Mouse (Mus musculus): ENCODE results near the gene Cd3eap. TPM values are rescaled to one million over a fixed set of nuclear protein-coding genes. Genes with fewer than 3 reads are reported as not detected.

The Cd3eap gene
- polyA plus RNA-seq, 1 experiment from 2014 or later = 16.7 TPM

DNA sequence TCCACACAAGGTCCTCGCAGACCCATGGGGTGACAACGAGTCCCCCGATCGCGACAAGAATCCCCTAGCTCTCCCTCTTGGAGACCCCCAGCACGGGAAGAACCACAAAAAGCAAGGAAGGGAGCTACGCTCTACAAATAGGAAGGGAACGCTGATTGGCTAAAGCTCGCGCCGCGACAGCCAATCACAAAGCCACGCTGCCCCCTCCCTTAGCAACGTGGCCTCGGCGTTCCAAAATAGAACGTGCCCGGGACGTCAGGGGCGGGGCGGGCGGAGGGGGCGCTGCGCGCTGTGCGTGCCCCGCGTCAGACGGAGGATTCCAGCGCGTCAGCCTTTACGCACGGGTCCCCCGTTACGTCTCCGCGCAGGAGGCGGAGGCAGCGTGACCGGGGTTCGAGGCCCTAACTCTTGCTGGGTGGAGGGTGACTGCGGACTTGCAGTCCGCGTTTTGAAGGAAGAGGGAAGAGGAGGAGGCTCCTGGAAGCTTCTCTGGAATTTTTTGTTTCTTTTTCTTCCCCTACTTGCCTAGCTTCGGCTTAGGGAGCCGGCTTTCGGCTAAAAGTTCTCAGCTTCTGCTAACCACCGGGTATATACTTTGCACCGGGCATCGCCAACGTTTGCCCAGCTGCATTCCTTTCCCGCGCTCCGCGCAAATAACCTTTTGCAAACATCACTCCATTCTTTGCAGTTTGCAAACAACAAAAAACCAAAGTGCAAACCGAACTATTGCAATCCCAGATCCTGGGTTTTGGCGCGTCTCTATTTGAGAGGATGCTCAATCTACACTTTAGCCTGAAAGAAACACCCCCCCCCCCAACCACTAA is 50.6 kb downstream of the Cd3eap start:
- Histone ChIP-seq H3K27me3 (ENCODE audit: insufficient read depth, low read length) (peaks cover 19% of the 10 kb centered on the region), H3K9me3 (replicated peaks; ENCODE audit: low read length) (no peaks in the 10 kb centered on the region), H3K9ac (ENCODE audit: low read depth, low read length) (peak overlapping the region; percentile 54), H3K36me3 (ENCODE audit: insufficient read depth, low read length) (no peaks in the 10 kb centered on the region), H3K27ac (peak overlapping the region; percentile 65), H3K4me2 (ENCODE audit: low read length) (peak overlapping the region; percentile 86), H3K4me1 (replicated peaks; ENCODE audit: insufficient read depth, low read length) (peaks cover 13% of the 10 kb centered on the region; the same call in 1 of the 2 replicates), H3K4me3 (replicated peaks; ENCODE audit: low read depth, low read length) (peak overlapping the region; percentile 52)
- peak; percentile 47; the same call in 1 of the 2 replicates for TF ChIP-seq CTCF (IDR thresholded peaks at IDR 0.05; ENCODE audit: low read depth)
- under 1% methylated on average over 58 of the region's 58 CpGs for WGBS
- DNase-seq (ENCODE audit: low spot score) (peak; percentile 97), ATAC-seq (replicated peaks; ENCODE audit: low FRiP score, low read depth) (peak; percentile 81)

DNA sequence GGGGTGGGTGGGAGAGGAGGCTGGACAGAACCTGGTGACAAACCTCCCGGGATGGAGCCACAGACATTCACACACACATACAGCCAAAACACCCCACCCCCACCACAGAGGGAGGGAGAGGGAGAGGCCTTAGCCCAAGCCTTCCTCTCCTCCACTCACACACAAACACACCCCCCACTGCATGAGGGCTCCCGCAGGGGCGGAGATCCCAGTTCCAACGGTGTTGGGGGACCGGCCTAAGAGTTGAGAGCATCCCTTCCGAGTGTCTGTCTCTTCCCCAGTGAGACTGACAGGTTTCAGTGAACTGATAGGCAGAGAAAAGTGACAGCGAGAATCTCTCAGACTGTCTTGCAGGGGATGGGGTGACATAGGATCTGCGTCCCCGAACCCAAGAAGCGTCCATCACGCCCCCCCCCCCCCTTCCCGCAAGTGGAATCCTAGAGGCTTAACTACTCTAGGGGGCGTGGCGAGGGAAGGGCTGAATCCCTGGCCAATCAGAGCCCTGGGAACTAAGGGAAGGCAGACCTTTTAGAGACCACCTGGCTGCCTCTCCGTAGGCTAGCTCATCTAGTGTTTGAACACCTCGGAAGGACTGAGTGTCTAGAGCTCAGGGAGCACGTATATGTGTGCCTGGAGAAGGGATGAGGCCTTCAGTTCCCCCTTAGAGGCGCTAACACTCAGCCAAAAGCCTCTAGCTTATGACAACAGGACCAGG is 51.4 kb downstream of the Cd3eap start:
- Histone ChIP-seq H3K9ac (ENCODE audit: low read depth, low read length) (peak overlapping the region; percentile 54; the same call in 1 of the 2 replicates), H3K4me3 (replicated peaks; ENCODE audit: low read depth, low read length) (peak overlapping the region; percentile 52), H3K36me3 (ENCODE audit: insufficient read depth, low read length) (no peaks in the 10 kb centered on the region), H3K27me3 (ENCODE audit: insufficient read depth, low read length) (peaks cover 24% of the 10 kb centered on the region), H3K27ac (peak overlapping the region; percentile 65), H3K4me2 (ENCODE audit: low read length) (peak overlapping the region; percentile 86), H3K4me1 (replicated peaks; ENCODE audit: insufficient read depth, low read length) (peaks cover 13% of the 10 kb centered on the region; the same call in 1 of the 2 replicates), H3K9me3 (replicated peaks; ENCODE audit: low read length) (no peaks in the 10 kb centered on the region)
- DNase-seq (ENCODE audit: low spot score) (peak; percentile 89), ATAC-seq (replicated peaks; ENCODE audit: low FRiP score, low read depth) (peak; percentile 48; the same call in 1 of the 2 replicates)
- WGBS = 1% methylated on average over 18 of the region's 18 CpGs
- peak; percentile 16; the same call in 1 of the 2 replicates for TF ChIP-seq CTCF (IDR thresholded peaks at IDR 0.05; ENCODE audit: low read depth)

DNA sequence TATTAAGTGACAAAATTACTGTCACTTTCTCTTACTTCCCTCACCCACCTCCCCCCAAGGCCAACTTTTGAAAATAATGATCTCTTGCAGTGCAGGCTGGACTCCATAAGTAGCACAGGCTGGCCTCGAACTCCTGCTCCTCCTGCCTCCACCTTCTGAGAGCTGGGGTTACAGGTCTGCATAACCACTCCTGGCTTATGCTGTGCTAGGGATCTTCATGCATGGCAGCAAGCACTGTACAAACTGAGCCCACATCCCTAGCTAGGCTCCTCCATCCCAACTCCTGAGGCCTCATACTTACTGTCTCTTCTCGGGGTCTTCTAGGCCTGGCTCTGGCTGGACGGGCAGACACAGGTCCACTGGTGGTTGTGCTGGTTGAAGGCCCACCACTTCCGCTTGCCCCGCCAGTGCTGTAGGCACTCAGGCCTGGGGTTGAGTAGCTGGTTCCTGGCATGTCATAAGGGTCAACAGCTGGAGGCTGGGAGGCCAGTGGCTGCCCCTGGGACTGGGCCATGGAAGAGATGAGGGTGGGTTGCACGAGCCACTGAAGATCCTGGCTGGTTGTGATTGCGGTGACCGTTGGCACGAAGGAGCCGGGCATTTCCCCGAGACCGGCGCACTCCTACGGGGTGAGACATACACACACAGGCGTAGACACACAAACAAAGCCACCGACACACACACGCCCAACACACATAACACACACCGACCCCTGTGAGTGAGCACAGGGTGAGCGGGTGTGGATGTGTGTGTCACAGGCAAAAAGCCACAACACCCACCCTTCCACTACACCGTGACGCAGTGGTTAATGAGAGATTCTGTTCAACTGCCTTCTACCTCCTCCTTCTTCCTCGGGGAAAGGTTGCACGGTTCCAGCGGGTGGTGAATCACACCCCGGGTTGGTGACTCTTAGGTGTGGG is 52.2 kb downstream of the Cd3eap start:
- H3K4me2 ChIP-seq (ENCODE audit: low read length) = peak overlapping the region; percentile 86; the same call in 1 of the 2 replicates
- 72% methylated on average over 25 of the region's 25 CpGs for WGBS
- no peaks in the 10 kb centered on the region for H3K36me3 ChIP-seq (ENCODE audit: insufficient read depth, low read length)
- H3K4me1 ChIP-seq (replicated peaks; ENCODE audit: insufficient read depth, low read length) = peaks cover 13% of the 10 kb centered on the region; the same call in 1 of the 2 replicates
- no peak for ATAC-seq (replicated peaks; ENCODE audit: low FRiP score, low read depth)
- peaks cover 32% of the 10 kb centered on the region for H3K27me3 ChIP-seq (ENCODE audit: insufficient read depth, low read length)
- H3K9ac ChIP-seq (ENCODE audit: low read depth, low read length) = 0 out of 2 replicates have a peak overlapping the region, but pooled peaks have one; percentile 54
- no peak overlapping the region for H3K27ac ChIP-seq
- no peak for DNase-seq (ENCODE audit: low spot score)
- H3K9me3 ChIP-seq (replicated peaks; ENCODE audit: low read length) = no peaks in the 10 kb centered on the region
- TF ChIP-seq CTCF (IDR thresholded peaks at IDR 0.05; ENCODE audit: low read depth) = no peak
- H3K4me3 ChIP-seq (replicated peaks; ENCODE audit: low read depth, low read length) = no peak overlapping the region

MicroRNA genes within 50 kb of the gene (microRNA counts, 519-probe panel; counts per million panel counts)
- microRNA mmu-miR-343 = 330 counts per million, percentile 68 among the panel's probes with 10 or more counts

Small RNAs within 50 kb of the gene (microRNA-seq; reads per million reads assigned to microRNA genes)
- gene Mir343 = not detected

Other genes starting within 250 kb of the Cd3eap start
- 2.0 TPM in 2 replicates for gene Gm4969, start 241.1 kb downstream of the Cd3eap start, polyA plus RNA-seq (2015; fragmentation: Nextera tagmentation; extraction: Ambion mirVana)
- gene Fbxo46, start 239.6 kb downstream of the Cd3eap start, polyA plus RNA-seq (2015; fragmentation: Nextera tagmentation; extraction: Ambion mirVana) = 12.1 and 13.0 TPM in 2 replicates
- 13.3 and 15.4 TPM in 2 replicates for gene Qpctl, start 210.2 kb downstream of the Cd3eap start, polyA plus RNA-seq (2015; fragmentation: Nextera tagmentation; extraction: Ambion mirVana)
- 119 and 127 TPM in 2 replicates for gene Snrpd2, start 209.8 kb downstream of the Cd3eap start, polyA plus RNA-seq (2015; fragmentation: Nextera tagmentation; extraction: Ambion mirVana)
- 0.08 and 0.09 TPM in 2 replicates for gene Gipr, start 193.4 kb downstream of the Cd3eap start, polyA plus RNA-seq (2015; fragmentation: Nextera tagmentation; extraction: Ambion mirVana)
- gene Eml2, start 183.1 kb downstream of the Cd3eap start, polyA plus RNA-seq (2015; fragmentation: Nextera tagmentation; extraction: Ambion mirVana) = 10.6 and 13.1 TPM in 2 replicates
- gene Gpr4, start 146.9 kb downstream of the Cd3eap start, polyA plus RNA-seq (2015; fragmentation: Nextera tagmentation; extraction: Ambion mirVana) = 5.1 and 5.2 TPM in 2 replicates
- gene Opa3, start 131.1 kb downstream of the Cd3eap start, polyA plus RNA-seq (2015; fragmentation: Nextera tagmentation; extraction: Ambion mirVana) = 30.4 and 30.5 TPM in 2 replicates
- gene Vasp, start 87.7 kb downstream of the Cd3eap start, polyA plus RNA-seq (2015; fragmentation: Nextera tagmentation; extraction: Ambion mirVana) = 89.4 and 94.4 TPM in 2 replicates
- gene Ppm1n, start 79.4 kb downstream of the Cd3eap start, polyA plus RNA-seq (2015; fragmentation: Nextera tagmentation; extraction: Ambion mirVana) = 0.18 TPM in 1 of 2 replicates, not detected in the other
- 7.3 and 7.4 TPM in 2 replicates for gene Rtn2, start 76.9 kb downstream of the Cd3eap start, polyA plus RNA-seq (2015; fragmentation: Nextera tagmentation; extraction: Ambion mirVana)
- 0.11 TPM in 2 replicates for gene Fosb, start 49.4 kb downstream of the Cd3eap start, polyA plus RNA-seq (2015; fragmentation: Nextera tagmentation; extraction: Ambion mirVana)
- 68.4 and 68.8 TPM in 2 replicates for gene Ercc1, start 14.7 kb downstream of the Cd3eap start, polyA plus RNA-seq (2015; fragmentation: Nextera tagmentation; extraction: Ambion mirVana)
- gene Ppp1r13l, start 266 bp upstream of the Cd3eap start, polyA plus RNA-seq (2015; fragmentation: Nextera tagmentation; extraction: Ambion mirVana) = 3.0 and 4.0 TPM in 2 replicates
- 11.0 and 11.5 TPM in 2 replicates for gene Ercc2, start 22.5 kb upstream of the Cd3eap start, polyA plus RNA-seq (2015; fragmentation: Nextera tagmentation; extraction: Ambion mirVana)
- 6.7 and 8.2 TPM in 2 replicates for gene Klc3, start 44.6 kb upstream of the Cd3eap start, polyA plus RNA-seq (2015; fragmentation: Nextera tagmentation; extraction: Ambion mirVana)
- gene Ckm, start 45.3 kb upstream of the Cd3eap start, polyA plus RNA-seq (2015; fragmentation: Nextera tagmentation; extraction: Ambion mirVana) = 1.0 and 1.2 TPM in 2 replicates
- gene Mark4, start 99.3 kb upstream of the Cd3eap start, polyA plus RNA-seq (2015; fragmentation: Nextera tagmentation; extraction: Ambion mirVana) = 6.6 and 7.9 TPM in 2 replicates
- 6.7 and 8.0 TPM in 2 replicates for gene Exoc3l2, start 103.8 kb upstream of the Cd3eap start, polyA plus RNA-seq (2015; fragmentation: Nextera tagmentation; extraction: Ambion mirVana)
- 2.7 and 3.0 TPM in 2 replicates for gene Bloc1s3, start 148.9 kb upstream of the Cd3eap start, polyA plus RNA-seq (2015; fragmentation: Nextera tagmentation; extraction: Ambion mirVana)
- 88.5 and 91.7 TPM in 2 replicates for gene Trappc6a, start 148.9 kb upstream of the Cd3eap start, polyA plus RNA-seq (2015; fragmentation: Nextera tagmentation; extraction: Ambion mirVana)
- not detected in 2 replicates for gene Nkpd1, start 158.4 kb upstream of the Cd3eap start, polyA plus RNA-seq (2015; fragmentation: Nextera tagmentation; extraction: Ambion mirVana)
- gene Ppp1r37, start 203.6 kb upstream of the Cd3eap start, polyA plus RNA-seq (2015; fragmentation: Nextera tagmentation; extraction: Ambion mirVana) = 15.3 and 17.1 TPM in 2 replicates
- 0.17 and 0.34 TPM in 2 replicates for gene Zfp296, start 217.8 kb upstream of the Cd3eap start, polyA plus RNA-seq (2015; fragmentation: Nextera tagmentation; extraction: Ambion mirVana)
- 164 and 167 TPM in 2 replicates for gene Gemin7, start 218.1 kb upstream of the Cd3eap start, polyA plus RNA-seq (2015; fragmentation: Nextera tagmentation; extraction: Ambion mirVana)
- gene Clasrp, start 245.0 kb upstream of the Cd3eap start, polyA plus RNA-seq (2015; fragmentation: Nextera tagmentation; extraction: Ambion mirVana) = 33.5 and 35.1 TPM in 2 replicates

Measured in kidney, postnatal 0 days (tissue).